Mouse (Mus musculus) adrenal gland, adult 18-20 months (tissue): ENCODE measurements around the gene Ero1lb. TPM values are rescaled to one million over a fixed set of nuclear protein-coding genes. Genes with fewer than 3 reads are reported as not detected.

Experiments
- DNase-seq, 2 experiments: peaks; one replicate each; pipeline ENCODE4 v3.0.0; 2021 to 2022; ENCODE audit warnings: low spot score in 2 of 2
- long read RNA-seq, 2 experiments: library from polyadenylated mRNA; stranded (forward); transcript quantifications; one replicate each; pipeline ENCODE4 v2.0.0; 2021
- total RNA-seq, 2 experiments: library from RNA; stranded (reverse); gene quantifications; 1 replicate in 1 of 2; 2 replicates in 1 of 2; pipeline ENCODE4 v1.2.3; 2021

Ero1lb gene
- total RNA-seq, result 10 to 100 TPM; 14.3 to 17.4 TPM
- long read RNA-seq, experiment 1, partial matches to known transcripts, result 1 of 6 reads
- long read RNA-seq, experiment 1, other reads (novel, unspliced or antisense), result 5 of 6 reads
- long read RNA-seq, experiment 2, partial matches to known transcripts, result 0 of 6 reads
- long read RNA-seq, experiment 2, other reads (novel, unspliced or antisense), result 6 of 6 reads

- DNase-seq, result peak; percentile 96 to 98
Observed at GRCm38 (mm10) chr13:12565621-12566390, at the start of gene Ero1lb. Gene Ero1lb, plus strand, starts transcription at chr13:12565874.

GRCm38 (mm10) chr13:12519371-12519770 lies 46.3 kb upstream of the Ero1lb start:
- no peak for DNase-seq

GRCm38 (mm10) chr13:12519955-12520584 lies 45.6 kb upstream of the Ero1lb start, which contains the start of gene Edaradd:
Gene Edaradd, minus strand, starts transcription at chr13:12520438.
- peak; percentile 42 to 50 for DNase-seq

- no peak for DNase-seq
Observed at GRCm38 (mm10) chr13:12522346-12522745, 43.3 kb upstream of the Ero1lb start.

GRCm38 (mm10) chr13:12525678-12526077 lies 40.0 kb upstream of the Ero1lb start:
- no peak for DNase-seq

GRCm38 (mm10) chr13:12534628-12535027 lies 31.0 kb upstream of the Ero1lb start:
- DNase-seq, result no peak

- DNase-seq, result peak; percentile 44 to 62
Observed at GRCm38 (mm10) chr13:12537971-12538370, 27.7 kb upstream of the Ero1lb start.

GRCm38 (mm10) chr13:12539716-12540115 lies 26.0 kb upstream of the Ero1lb start:
- no peak for DNase-seq

GRCm38 (mm10) chr13:12540119-12540518 lies 25.6 kb upstream of the Ero1lb start:
- DNase-seq, result no peak

GRCm38 (mm10) chr13:12542006-12542981 lies 23.4 kb upstream of the Ero1lb start:
- DNase-seq, result peak; percentile 44 to 50

- no peak for DNase-seq
Observed at GRCm38 (mm10) chr13:12543246-12543645, 22.4 kb upstream of the Ero1lb start.

- DNase-seq, result no peak
Observed at GRCm38 (mm10) chr13:12543880-12544568, 21.6 kb upstream of the Ero1lb start.

- no peak for DNase-seq
Observed at GRCm38 (mm10) chr13:12554211-12554610, 11.5 kb upstream of the Ero1lb start.

- no peak for DNase-seq
Observed at GRCm38 (mm10) chr13:12559044-12559443, 6.6 kb upstream of the Ero1lb start.

- DNase-seq, result no peak
Observed at GRCm38 (mm10) chr13:12559462-12560120, 6.1 kb upstream of the Ero1lb start.

- DNase-seq, result no peak
Observed at GRCm38 (mm10) chr13:12561729-12562128, 3.9 kb upstream of the Ero1lb start.

GRCm38 (mm10) chr13:12562256-12562655 lies 3.4 kb upstream of the Ero1lb start:
- no peak for DNase-seq

- DNase-seq, result no peak
Observed at GRCm38 (mm10) chr13:12567936-12568335, 2.3 kb downstream of the Ero1lb start.

GRCm38 (mm10) chr13:12568597-12569469 lies 3.2 kb downstream of the Ero1lb start:
- DNase-seq, result no peak
